8 mouse cellular contexts compared by ENCODE assay signal in the genomic region with DNA sequence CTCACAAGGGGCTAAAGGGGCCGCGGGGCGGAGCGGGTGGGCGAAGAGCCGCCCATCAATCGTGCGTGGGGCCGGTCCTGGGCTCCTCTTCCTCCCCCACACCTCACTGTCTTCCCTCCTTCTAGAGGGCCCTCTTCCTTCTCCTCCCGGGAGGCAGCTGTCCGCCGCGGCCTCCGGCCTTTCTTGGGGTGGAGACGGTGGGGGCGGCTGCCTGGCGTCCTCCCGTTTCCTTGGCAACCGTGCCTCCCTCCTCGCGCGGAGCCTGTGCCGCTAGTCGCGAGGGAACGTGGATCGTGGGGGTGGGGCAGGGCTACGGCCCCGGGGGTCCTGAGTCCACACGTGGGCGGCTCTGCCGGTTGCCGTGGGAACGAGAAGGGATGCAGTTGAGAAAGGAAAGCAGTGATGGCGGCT. TPM values are rescaled to one million over a fixed set of nuclear protein-coding genes. Genes with fewer than 3 reads are reported as not detected.
DNase-seq lines count a peak whose midpoint lies in the region; ATAC-seq lines count a peak whose summit lies in the region.

TSS of gene March10 (minus strand) at position 239 of the 411 bp plus-strand sequence.

- H3K27ac ChIP-seq in forebrain, embryonic 14.5 days (ENCODE audit: low read depth, low read length), result peak within 1 kb of the TSS; percentile 81
- H3K27ac ChIP-seq in hindbrain, embryonic 13.5 days, result peak within 1 kb of the TSS; percentile 87
- peak within 1 kb of the TSS; percentile 90 for H3K27ac ChIP-seq in neural tube, embryonic 15.5 days (replicated peaks)

- intact Hi-C loops in left cerebral cortex, postnatal 36 days (cut with DNase I), result loop anchor here (2.0 to 5.0 kb wide), 2 partner anchors 38 to 136 kb away; no protein-coding TSS in a partner anchor

- H3K27me3 ChIP-seq in forebrain, embryonic 14.5 days (replicated peaks; ENCODE audit: control insufficient read depth, insufficient read depth, low read length), result no peaks in the 10 kb centered on the region
- H3K27me3 ChIP-seq in hindbrain, embryonic 13.5 days, result no peaks in the 10 kb centered on the region
- H3K27me3 ChIP-seq in neural tube, embryonic 15.5 days (replicated peaks), result no peaks in the 10 kb centered on the region

- no peaks in the 10 kb centered on the region for H3K9me3 ChIP-seq in forebrain, embryonic 14.5 days (replicated peaks; ENCODE audit: control insufficient read depth, low read length)
- no peaks in the 10 kb centered on the region for H3K9me3 ChIP-seq in hindbrain, embryonic 13.5 days
- H3K9me3 ChIP-seq in neural tube, embryonic 15.5 days (replicated peaks), result no peaks in the 10 kb centered on the region

- peak within 1 kb of the TSS; percentile 84 for H3K4me2 ChIP-seq in forebrain, embryonic 14.5 days (ENCODE audit: low read length)
- peak within 1 kb of the TSS; percentile 69 for H3K4me2 ChIP-seq in hindbrain, embryonic 13.5 days
- peak within 1 kb of the TSS; percentile 82 for H3K4me2 ChIP-seq in neural tube, embryonic 15.5 days

- peak within 1 kb of the TSS; percentile 47 for H3K4me3 ChIP-seq in forebrain, embryonic 14.5 days (ENCODE audit: low read depth, low read length)
- H3K4me3 ChIP-seq in hindbrain, embryonic 13.5 days, result peak within 1 kb of the TSS; percentile 44
- peak within 1 kb of the TSS; percentile 49 for H3K4me3 ChIP-seq in neural tube, embryonic 15.5 days (replicated peaks)

- H3K36me3 ChIP-seq in forebrain, embryonic 14.5 days (ENCODE audit: control insufficient read depth, insufficient read depth, low read length), result no peaks in the 10 kb centered on the region
- H3K36me3 ChIP-seq in hindbrain, embryonic 13.5 days, result no peaks in the 10 kb centered on the region
- no peaks in the 10 kb centered on the region for H3K36me3 ChIP-seq in neural tube, embryonic 15.5 days

- under 1% methylated on average over 35 of the region's 35 CpGs for WGBS in forebrain, embryonic 14.5 days
- under 1% methylated on average over 35 of the region's 35 CpGs for WGBS in hindbrain, embryonic 13.5 days
- WGBS in neural tube, embryonic 15.5 days, result under 1% methylated on average over 35 of the region's 35 CpGs

- peak; percentile 51 for DNase-seq in gastrocnemius, postnatal 10 days
- no peak for DNase-seq in gastrocnemius, adult 18-20 months (ENCODE audit: low spot score)
- DNase-seq in cerebellum, adult 11-12 months, result peak; percentile 6
- DNase-seq in forebrain, embryonic 14.5 days (ENCODE audit: low spot score), result peak; percentile 82
- DNase-seq in left cerebral cortex, postnatal 36 days (ENCODE audit: low spot score in 2 of 2), result peak; percentile 79 to 81
- DNase-seq in urinary bladder, postnatal 36 days (ENCODE audit: low spot score in 2 of 2), result no peak

- peak within 1 kb of the TSS; percentile 62 for H3K9ac ChIP-seq in forebrain, embryonic 14.5 days (ENCODE audit: low read length)
- peak within 1 kb of the TSS; percentile 69 for H3K9ac ChIP-seq in hindbrain, embryonic 13.5 days
- peak within 1 kb of the TSS; percentile 54 for H3K9ac ChIP-seq in neural tube, embryonic 15.5 days (replicated peaks)

- ATAC-seq in forebrain, embryonic 14.5 days, result peak; percentile 91
- ATAC-seq in hindbrain, embryonic 13.5 days (ENCODE audit: low FRiP score), result peak; percentile 88
- peak; percentile 89 for ATAC-seq in neural tube, embryonic 15.5 days (ENCODE audit: low FRiP score)

- peaks cover 10% of the 10 kb centered on the region for H3K4me1 ChIP-seq in forebrain, embryonic 14.5 days (ENCODE audit: control insufficient read depth, insufficient read depth, low read length)
- peaks cover 16% of the 10 kb centered on the region for H3K4me1 ChIP-seq in hindbrain, embryonic 13.5 days (replicated peaks)
- H3K4me1 ChIP-seq in neural tube, embryonic 15.5 days, result peaks cover 22% of the 10 kb centered on the region

RNA-seq across cellular contexts. Expression of gene March10, which starts in this region (rescaled TPM):
- total RNA-seq in gastrocnemius, postnatal 10 days (2021), result not detected
- not detected for total RNA-seq in gastrocnemius, adult 18-20 months (2021)
- polyA plus RNA-seq in forebrain, embryonic 14.5 days (2014; fragmentation: Nextera tagmentation; extraction: Ambion mirVana), result 0.23 and 0.41 TPM in 2 replicates
- 0.42 and 0.56 TPM in 2 replicates for polyA plus RNA-seq in hindbrain, embryonic 13.5 days (2015; fragmentation: Nextera tagmentation; extraction: Ambion mirVana)
- 1 to 10 TPM; 1.8 to 2.3 TPM for total RNA-seq in left cerebral cortex, postnatal 36 days (2021)
- polyA plus RNA-seq in neural tube, embryonic 15.5 days (2015; fragmentation: Nextera tagmentation; extraction: Ambion mirVana), result 0.38 and 0.73 TPM in 2 replicates

Comparison
In these comparisons a context has a peak if more than half of its experiments do, and no peak if none do; other contexts are left out.
1. Peak in DNase-seq in gastrocnemius, postnatal 10 days; RNA of the gene not detected or under 1 TPM.
2. Peak in DNase-seq, ATAC-seq, H3K4me3 ChIP-seq, H3K27ac ChIP-seq, H3K9ac ChIP-seq and H3K4me2 ChIP-seq in forebrain, embryonic 14.5 days; RNA of the gene not detected or under 1 TPM.
3. Peak in ATAC-seq, H3K4me3 ChIP-seq, H3K27ac ChIP-seq, H3K9ac ChIP-seq and H3K4me2 ChIP-seq in hindbrain, embryonic 13.5 days; RNA of the gene not detected or under 1 TPM.
4. Peak in ATAC-seq, H3K4me3 ChIP-seq, H3K27ac ChIP-seq, H3K9ac ChIP-seq and H3K4me2 ChIP-seq in neural tube, embryonic 15.5 days; RNA of the gene not detected or under 1 TPM.
5. DNase-seq: peak in cerebellum, adult 11-12 months (single experiment) and left cerebral cortex, postnatal 36 days (2 of 2); none in gastrocnemius, adult 18-20 months (single experiment) and urinary bladder, postnatal 36 days (0 of 2).
6. Peak in every context shown above with its lines, with median percentiles within 50 percentile points of each other: ATAC-seq, H3K27ac ChIP-seq, H3K4me2 ChIP-seq, H3K4me3 ChIP-seq and H3K9ac ChIP-seq.